Mouse (Mus musculus): ENCODE data around the gene Duox2.

DNA sequence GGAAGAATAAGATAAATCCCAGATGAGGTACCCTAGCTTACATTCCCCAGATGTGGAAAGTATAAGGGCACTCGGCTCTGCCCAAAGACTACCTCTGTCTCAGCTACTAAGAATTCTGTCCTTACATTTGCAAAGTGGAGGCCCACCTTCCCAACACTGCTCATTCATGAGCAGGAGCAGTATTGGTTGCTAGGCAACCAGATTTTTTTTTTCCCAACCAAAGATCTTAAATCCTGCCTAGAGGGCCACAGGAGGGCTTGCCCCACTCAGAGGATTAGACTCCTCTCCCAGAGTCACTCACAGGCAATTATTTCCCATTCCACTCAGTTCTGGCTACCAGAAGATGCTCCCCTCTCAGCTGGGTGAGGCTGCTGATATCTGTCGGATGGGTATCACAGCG lies 33.6 kb downstream of the Duox2 start:
- TF ChIP-seq POLR2A (IDR thresholded peaks at IDR 0.05; ENCODE audit: extremely low read depth, insufficient read depth, low read length) (no peak), CTCF (IDR thresholded peaks at IDR 0.05; ENCODE audit: extremely low read depth, insufficient read depth, low read length) (no peak)

Measured in cortical plate, adult 2 months (tissue).